Mouse (Mus musculus) adrenal gland, adult (tissue): ENCODE results near the gene Ccz1.
"Not testable (repeated sequence)": the region's sequence is repeated elsewhere in the genome, so short reads cannot be mapped to it uniquely, and the experiment has no call there.

Experiments used
- DNase-seq, 2 experiments: peaks; one replicate each; pipeline ENCODE4 v3.0.0; 2022 to 2023; ENCODE audit warnings: low spot score in 1 of 2; ENCODE audit not compliant: inconsistent age in 2 of 2

The Ccz1 gene

GRCm38 (mm10) chr5:144014551-144015311 is at the start of gene Ccz1:
Gene Ccz1, minus strand, starts transcription at chr5:144014877.
- DNase-seq: peak; percentile 85 to 92

- no peak for DNase-seq
These were observed 49.4 kb upstream of the Ccz1 start for GRCm38 (mm10) chr5:144064093-144064492.

GRCm38 (mm10) chr5:144054340-144054739 is 39.7 kb upstream of the Ccz1 start:
- DNase-seq: no peak

- DNase-seq: no peak
These were observed 38.8 kb upstream of the Ccz1 start for GRCm38 (mm10) chr5:144053450-144053849.

GRCm38 (mm10) chr5:144051268-144051667 is 36.6 kb upstream of the Ccz1 start:
- DNase-seq: no peak

- no peak for DNase-seq
These were observed 35.2 kb upstream of the Ccz1 start for GRCm38 (mm10) chr5:144049881-144050280.

GRCm38 (mm10) chr5:144047324-144047723 is 32.6 kb upstream of the Ccz1 start:
- no peak for DNase-seq

- no peak for DNase-seq
These were observed 28.5 kb upstream of the Ccz1 start for GRCm38 (mm10) chr5:144043166-144043565.

GRCm38 (mm10) chr5:144040720-144041364 is 26.2 kb upstream of the Ccz1 start:
- DNase-seq: peak; percentile 67 to 89

- DNase-seq: no peak
These were observed 25.2 kb upstream of the Ccz1 start for GRCm38 (mm10) chr5:144039886-144040285.

GRCm38 (mm10) chr5:144039156-144039675 is 24.5 kb upstream of the Ccz1 start:
- DNase-seq: no peak

- no peak for DNase-seq
These were observed 22.3 kb upstream of the Ccz1 start for GRCm38 (mm10) chr5:144036952-144037351.

GRCm38 (mm10) chr5:144034567-144034966 is 19.9 kb upstream of the Ccz1 start:
- DNase-seq: no peak

- DNase-seq: no peak
These were observed 17.8 kb upstream of the Ccz1 start for GRCm38 (mm10) chr5:144032491-144032890.

- DNase-seq: no peak
These were observed 12.1 kb upstream of the Ccz1 start, which contains the start of gene Ocm for GRCm38 (mm10) chr5:144026620-144027263. Gene Ocm, minus strand, starts transcription at chr5:144026670.

- no peak for DNase-seq
These were observed 1.2 kb upstream of the Ccz1 start for GRCm38 (mm10) chr5:144015845-144016244.

- DNase-seq: no peak
These were observed 604 bp upstream of the Ccz1 start for GRCm38 (mm10) chr5:144015312-144015650.

GRCm38 (mm10) chr5:144013366-144014134 is 1.1 kb downstream of the Ccz1 start:
- DNase-seq: not testable (repeated sequence)

GRCm38 (mm10) chr5:144002461-144003192 is 12.1 kb downstream of the Ccz1 start:
- no peak for DNase-seq

- DNase-seq: no peak
These were observed 15.3 kb downstream of the Ccz1 start for GRCm38 (mm10) chr5:143999409-143999808.
